Mouse (Mus musculus): Measurements from ENCODE around the gene Dupd1.

Dupd1 gene

GRCm38 (mm10) chr14:21714486-21714885 is at the start of gene Dupd1:
Gene Dupd1 (minus strand): TSS chr14:21714576.
- no peak for DNase-seq (ENCODE audit: low read depth, low spot score)

GRCm38 (mm10) chr14:21763736-21764135 is 49.4 kb upstream of the Dupd1 start:
- DNase-seq (ENCODE audit: low read depth, low spot score), result no peak

GRCm38 (mm10) chr14:21761560-21761959 is 47.2 kb upstream of the Dupd1 start:
- no peak for DNase-seq (ENCODE audit: low read depth, low spot score)

GRCm38 (mm10) chr14:21753367-21753766 is 39.0 kb upstream of the Dupd1 start:
- DNase-seq (ENCODE audit: low read depth, low spot score), result no peak

GRCm38 (mm10) chr14:21752411-21752810 is 38.0 kb upstream of the Dupd1 start:
- DNase-seq (ENCODE audit: low read depth, low spot score), result no peak

GRCm38 (mm10) chr14:21750881-21751542 is 36.6 kb upstream of the Dupd1 start, which contains the start of gene Dusp13:
Gene Dusp13 (minus strand): TSS chr14:21751181.
- DNase-seq (ENCODE audit: low read depth, low spot score), result no peak

GRCm38 (mm10) chr14:21750008-21750880 is 35.9 kb upstream of the Dupd1 start, which contains the start of gene Samd8:
Gene Samd8 (plus strand): TSS chr14:21750531.
- peak; percentile 80 for DNase-seq (ENCODE audit: low read depth, low spot score)

GRCm38 (mm10) chr14:21748142-21748870 is 33.9 kb upstream of the Dupd1 start:
- no peak for DNase-seq (ENCODE audit: low read depth, low spot score)

GRCm38 (mm10) chr14:21747436-21748141 is 33.2 kb upstream of the Dupd1 start:
- no peak for DNase-seq (ENCODE audit: low read depth, low spot score)

- no peak for DNase-seq (ENCODE audit: low read depth, low spot score)
These were observed 32.5 kb upstream of the Dupd1 start for GRCm38 (mm10) chr14:21746846-21747245.

- DNase-seq (ENCODE audit: low read depth, low spot score), result no peak
These were observed 31.9 kb upstream of the Dupd1 start for GRCm38 (mm10) chr14:21746251-21746650.

GRCm38 (mm10) chr14:21745149-21745548 is 30.8 kb upstream of the Dupd1 start:
- DNase-seq (ENCODE audit: low read depth, low spot score), result no peak

- no peak for DNase-seq (ENCODE audit: low read depth, low spot score)
These were observed 29.8 kb upstream of the Dupd1 start for GRCm38 (mm10) chr14:21744169-21744568.

- DNase-seq (ENCODE audit: low read depth, low spot score), result no peak
These were observed 28.1 kb upstream of the Dupd1 start for GRCm38 (mm10) chr14:21742441-21742840.

GRCm38 (mm10) chr14:21741786-21742185 is 27.4 kb upstream of the Dupd1 start:
- DNase-seq (ENCODE audit: low read depth, low spot score), result peak; percentile 71

GRCm38 (mm10) chr14:21741314-21741713 is 26.9 kb upstream of the Dupd1 start:
- no peak for DNase-seq (ENCODE audit: low read depth, low spot score)

- DNase-seq (ENCODE audit: low read depth, low spot score), result no peak
These were observed 26.0 kb upstream of the Dupd1 start for GRCm38 (mm10) chr14:21740345-21740744.

GRCm38 (mm10) chr14:21733131-21733905 is 18.9 kb upstream of the Dupd1 start:
- no peak for DNase-seq (ENCODE audit: low read depth, low spot score)

- DNase-seq (ENCODE audit: low read depth, low spot score), result no peak
These were observed 15.6 kb upstream of the Dupd1 start for GRCm38 (mm10) chr14:21729936-21730335.

GRCm38 (mm10) chr14:21729031-21729732 is 14.8 kb upstream of the Dupd1 start:
- DNase-seq (ENCODE audit: low read depth, low spot score), result no peak
